Mouse (Mus musculus): ENCODE measurements around the gene Sema5a. TPM values are rescaled to one million over a fixed set of nuclear protein-coding genes. Genes with fewer than 3 reads are reported as not detected.

The Sema5a gene
- polyA plus RNA-seq, 1 experiment from 2014 or later = 4.4 TPM

DNA sequence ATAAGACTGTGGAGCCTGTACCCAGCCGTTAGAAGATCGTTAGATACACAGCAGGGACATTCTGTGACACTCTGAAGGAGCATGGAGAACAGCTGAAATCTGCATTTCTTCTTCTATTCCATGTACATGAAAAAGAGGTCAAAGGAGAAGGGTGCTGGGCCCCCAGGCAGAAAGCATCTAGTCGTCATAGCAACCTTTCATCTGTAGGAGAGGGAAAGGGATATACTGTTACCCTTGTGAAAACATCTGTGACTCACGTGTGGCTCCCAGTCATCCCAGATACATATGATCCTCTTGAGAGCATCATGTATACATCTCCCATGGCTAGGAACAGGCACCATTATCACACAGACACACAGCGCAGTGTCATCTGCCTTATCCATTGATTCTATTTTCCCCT, 16.3 kb downstream of the Sema5a start:
- no peak for DNase-seq (ENCODE audit: low spot score)
- H3K9ac ChIP-seq (ENCODE audit: low read depth, low read length) = no peak overlapping the region
- no peaks in the 10 kb centered on the region for H3K27me3 ChIP-seq (replicated peaks; ENCODE audit: control insufficient read depth, insufficient read depth, low read length)
- H3K36me3 ChIP-seq (ENCODE audit: control insufficient read depth, insufficient read depth, low read length) = no peaks in the 10 kb centered on the region
- H3K4me1 ChIP-seq (replicated peaks; ENCODE audit: control insufficient read depth, insufficient read depth, low read length) = peaks cover 4% of the 10 kb centered on the region; the same call in 1 of the 2 replicates
- no peaks in the 10 kb centered on the region for H3K9me3 ChIP-seq (ENCODE audit: control insufficient read depth, low read length)
- ATAC-seq (replicated peaks; ENCODE audit: low FRiP score) = no peak
- no peak overlapping the region for H3K27ac ChIP-seq (ENCODE audit: low read depth, low read length)
- H3K4me2 ChIP-seq = no peak overlapping the region
- no peak overlapping the region for H3K4me3 ChIP-seq (ENCODE audit: low read depth, low read length)
- WGBS = 73% methylated on average over 5 of the region's 5 CpGs

GRCm38 (mm10) chr15:32263651-32264050, 19.0 kb downstream of the Sema5a start:
- Histone ChIP-seq H3K4me2 (no peak overlapping the region), H3K9ac (ENCODE audit: low read depth, low read length) (no peak overlapping the region), H3K27me3 (replicated peaks; ENCODE audit: control insufficient read depth, insufficient read depth, low read length) (no peaks in the 10 kb centered on the region), H3K27ac (ENCODE audit: low read depth, low read length) (no peak overlapping the region), H3K9me3 (ENCODE audit: control insufficient read depth, low read length) (no peaks in the 10 kb centered on the region), H3K4me3 (ENCODE audit: low read depth, low read length) (no peak overlapping the region), H3K4me1 (replicated peaks; ENCODE audit: control insufficient read depth, insufficient read depth, low read length) (peaks cover 13% of the 10 kb centered on the region), H3K36me3 (ENCODE audit: control insufficient read depth, insufficient read depth, low read length) (no peaks in the 10 kb centered on the region)
- 59% methylated on average over 3 of the region's 3 CpGs for WGBS
- DNase-seq (ENCODE audit: low spot score) = no peak
- no peak for ATAC-seq (replicated peaks; ENCODE audit: low FRiP score)

DNA sequence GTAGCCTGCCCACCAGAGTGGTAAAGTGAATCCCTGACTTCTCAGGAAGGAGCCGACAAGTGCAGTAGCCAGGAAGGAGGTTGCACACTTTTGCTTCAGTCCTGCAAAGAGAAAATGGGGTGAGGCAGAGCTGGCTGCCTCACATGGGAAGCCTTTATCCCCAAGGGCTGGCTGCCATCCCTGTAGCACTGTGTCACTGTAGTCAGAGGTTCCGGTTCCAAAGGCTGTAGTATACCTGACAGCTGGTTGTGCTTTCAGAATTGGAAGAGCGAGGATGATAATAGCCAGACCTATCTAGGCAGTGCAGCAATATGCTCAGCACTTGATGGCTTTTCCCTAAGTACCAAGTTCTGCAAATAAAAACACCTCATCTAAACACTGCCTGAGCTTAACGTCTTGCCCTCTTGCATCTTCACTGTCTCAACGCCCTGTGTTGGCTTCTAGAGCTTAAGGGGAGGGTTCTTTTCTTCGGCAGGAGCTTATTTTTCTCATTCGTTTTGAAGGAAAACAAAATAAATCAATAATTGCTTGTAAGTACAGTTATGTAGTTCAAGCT, 20.3 kb downstream of the Sema5a start:
- Histone ChIP-seq H3K27me3 (replicated peaks; ENCODE audit: control insufficient read depth, insufficient read depth, low read length) (no peaks in the 10 kb centered on the region), H3K4me1 (replicated peaks; ENCODE audit: control insufficient read depth, insufficient read depth, low read length) (peaks cover 13% of the 10 kb centered on the region), H3K9ac (ENCODE audit: low read depth, low read length) (no peak overlapping the region), H3K36me3 (ENCODE audit: control insufficient read depth, insufficient read depth, low read length) (no peaks in the 10 kb centered on the region), H3K4me3 (ENCODE audit: low read depth, low read length) (no peak overlapping the region), H3K27ac (ENCODE audit: low read depth, low read length) (no peak overlapping the region), H3K4me2 (no peak overlapping the region), H3K9me3 (ENCODE audit: control insufficient read depth, low read length) (no peaks in the 10 kb centered on the region)
- 78% methylated on average over 7 of the region's 7 CpGs for WGBS
- ATAC-seq (replicated peaks; ENCODE audit: low FRiP score) (no peak), DNase-seq (ENCODE audit: low spot score) (no peak)

GRCm38 (mm10) chr15:32265378-32265934, 20.8 kb downstream of the Sema5a start:
- H3K27me3 ChIP-seq (replicated peaks; ENCODE audit: control insufficient read depth, insufficient read depth, low read length) = no peaks in the 10 kb centered on the region
- no peak for ATAC-seq (replicated peaks; ENCODE audit: low FRiP score)
- no peak overlapping the region for H3K9ac ChIP-seq (ENCODE audit: low read depth, low read length)
- no peak overlapping the region for H3K27ac ChIP-seq (ENCODE audit: low read depth, low read length)
- no peaks in the 10 kb centered on the region for H3K9me3 ChIP-seq (ENCODE audit: control insufficient read depth, low read length)
- no peak overlapping the region for H3K4me3 ChIP-seq (ENCODE audit: low read depth, low read length)
- H3K4me2 ChIP-seq = no peak overlapping the region
- H3K36me3 ChIP-seq (ENCODE audit: control insufficient read depth, insufficient read depth, low read length) = no peaks in the 10 kb centered on the region
- 66% methylated on average over 9 of the region's 9 CpGs for WGBS
- H3K4me1 ChIP-seq (replicated peaks; ENCODE audit: control insufficient read depth, insufficient read depth, low read length) = peaks cover 13% of the 10 kb centered on the region
- no peak for DNase-seq (ENCODE audit: low spot score)

DNA sequence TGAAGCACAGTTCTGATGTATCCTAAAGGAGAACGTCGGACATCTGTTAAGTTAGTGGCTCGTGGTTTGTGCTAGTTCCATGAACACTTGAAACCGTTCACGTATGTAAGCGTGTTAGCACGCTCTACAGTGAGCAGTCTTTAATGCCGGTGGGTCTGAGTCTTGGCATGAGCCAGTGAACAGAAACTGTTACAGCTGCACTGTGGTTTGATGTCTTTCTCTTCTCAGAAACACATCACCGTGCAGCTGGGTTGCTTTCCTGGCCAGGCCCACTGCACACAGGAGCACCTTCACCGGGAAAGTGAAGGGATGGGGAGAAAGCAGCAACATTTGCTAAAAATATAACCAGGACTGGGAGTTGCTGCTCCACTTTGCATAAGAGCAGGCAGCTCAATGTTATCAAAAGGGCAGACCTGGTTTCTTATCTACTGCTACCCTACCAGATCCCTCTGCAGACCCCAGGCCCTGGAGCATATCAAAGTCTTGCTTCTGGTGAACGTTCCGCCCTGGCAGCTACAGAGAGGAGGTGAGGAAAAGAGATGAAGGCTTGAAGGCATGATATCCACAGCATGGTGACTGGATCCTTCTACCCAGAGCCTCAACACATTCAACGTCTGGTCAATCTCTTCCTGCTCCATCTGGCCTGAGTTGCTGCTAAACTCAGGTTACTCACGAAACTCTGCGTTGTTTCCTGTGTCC, 21.7 kb downstream of the Sema5a start:
- H3K9me3 ChIP-seq (ENCODE audit: control insufficient read depth, low read length) = no peaks in the 10 kb centered on the region
- WGBS = 62% methylated on average over 15 of the region's 15 CpGs
- no peak overlapping the region for H3K9ac ChIP-seq (ENCODE audit: low read depth, low read length)
- H3K27me3 ChIP-seq (replicated peaks; ENCODE audit: control insufficient read depth, insufficient read depth, low read length) = no peaks in the 10 kb centered on the region
- H3K27ac ChIP-seq (ENCODE audit: low read depth, low read length) = no peak overlapping the region
- H3K4me2 ChIP-seq = no peak overlapping the region
- no peaks in the 10 kb centered on the region for H3K36me3 ChIP-seq (ENCODE audit: control insufficient read depth, insufficient read depth, low read length)
- DNase-seq (ENCODE audit: low spot score) (no peak), ATAC-seq (replicated peaks; ENCODE audit: low FRiP score) (peak; percentile 81)
- peaks cover 13% of the 10 kb centered on the region for H3K4me1 ChIP-seq (replicated peaks; ENCODE audit: control insufficient read depth, insufficient read depth, low read length)
- H3K4me3 ChIP-seq (ENCODE audit: low read depth, low read length) = no peak overlapping the region

GRCm38 (mm10) chr15:32270106-32270505, 25.5 kb downstream of the Sema5a start:
- Histone ChIP-seq H3K27ac (ENCODE audit: low read depth, low read length) (no peak overlapping the region), H3K4me1 (replicated peaks; ENCODE audit: control insufficient read depth, insufficient read depth, low read length) (peaks cover 13% of the 10 kb centered on the region), H3K27me3 (replicated peaks; ENCODE audit: control insufficient read depth, insufficient read depth, low read length) (no peaks in the 10 kb centered on the region), H3K4me3 (ENCODE audit: low read depth, low read length) (no peak overlapping the region), H3K9ac (ENCODE audit: low read depth, low read length) (no peak overlapping the region), H3K9me3 (ENCODE audit: control insufficient read depth, low read length) (no peaks in the 10 kb centered on the region), H3K4me2 (no peak overlapping the region), H3K36me3 (ENCODE audit: control insufficient read depth, insufficient read depth, low read length) (no peaks in the 10 kb centered on the region)
- no peak for ATAC-seq (replicated peaks; ENCODE audit: low FRiP score)
- DNase-seq (ENCODE audit: low spot score) = no peak
- WGBS = 52% methylated on average over 2 of the region's 2 CpGs

DNA sequence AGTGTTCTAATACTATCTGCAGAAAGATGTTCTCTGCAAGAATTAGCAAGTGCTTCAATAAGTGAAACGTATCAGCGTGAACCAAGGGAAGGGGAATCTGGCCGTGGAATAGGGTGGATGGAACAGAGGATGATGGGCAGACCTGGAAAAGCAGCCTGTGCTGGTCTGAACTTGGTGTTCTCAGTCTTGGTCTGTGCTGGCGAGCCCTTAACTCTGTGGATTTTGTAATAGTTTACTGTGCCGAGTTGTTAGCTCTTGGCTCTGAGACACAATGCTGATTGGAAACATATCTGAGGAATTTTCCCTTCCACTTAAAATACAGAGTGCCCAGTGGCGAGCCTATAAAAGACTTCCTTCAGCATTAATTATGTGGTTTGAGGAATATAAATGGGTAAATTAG, 29.3 kb downstream of the Sema5a start:
- no peaks in the 10 kb centered on the region for H3K4me1 ChIP-seq (replicated peaks; ENCODE audit: control insufficient read depth, insufficient read depth, low read length)
- 83% methylated on average over 6 of the region's 6 CpGs for WGBS
- no peak overlapping the region for H3K4me2 ChIP-seq
- H3K36me3 ChIP-seq (ENCODE audit: control insufficient read depth, insufficient read depth, low read length) = no peaks in the 10 kb centered on the region
- no peak overlapping the region for H3K4me3 ChIP-seq (ENCODE audit: low read depth, low read length)
- no peak overlapping the region for H3K27ac ChIP-seq (ENCODE audit: low read depth, low read length)
- no peaks in the 10 kb centered on the region for H3K27me3 ChIP-seq (replicated peaks; ENCODE audit: control insufficient read depth, insufficient read depth, low read length)
- H3K9ac ChIP-seq (ENCODE audit: low read depth, low read length) = no peak overlapping the region
- ATAC-seq (replicated peaks; ENCODE audit: low FRiP score) = no peak
- H3K9me3 ChIP-seq (ENCODE audit: control insufficient read depth, low read length) = no peaks in the 10 kb centered on the region
- DNase-seq (ENCODE audit: low spot score) = no peak

DNA sequence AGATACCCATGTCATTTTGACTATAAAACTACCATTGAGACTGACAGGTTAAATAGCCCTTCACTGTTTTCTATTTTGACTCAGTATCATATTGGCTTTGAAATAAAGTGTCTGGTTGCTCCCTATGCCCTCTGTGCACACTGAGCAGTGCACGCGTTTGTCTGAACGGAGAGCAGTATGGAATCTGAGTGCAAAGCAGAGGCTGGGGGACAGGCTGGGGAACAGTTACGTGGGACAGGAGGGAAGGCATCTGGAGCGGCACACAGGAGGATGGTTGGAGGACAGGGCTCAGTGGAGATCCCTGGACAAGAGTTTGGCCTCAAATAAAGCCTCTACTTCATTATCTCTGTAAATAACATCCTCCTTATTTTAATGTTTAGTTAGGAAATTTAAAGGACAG, 30.4 kb downstream of the Sema5a start:
- no peak for ATAC-seq (replicated peaks; ENCODE audit: low FRiP score)
- 86% methylated on average over 5 of the region's 5 CpGs for WGBS
- Histone ChIP-seq H3K27ac (ENCODE audit: low read depth, low read length) (no peak overlapping the region), H3K4me3 (ENCODE audit: low read depth, low read length) (no peak overlapping the region), H3K4me1 (replicated peaks; ENCODE audit: control insufficient read depth, insufficient read depth, low read length) (no peaks in the 10 kb centered on the region), H3K4me2 (no peak overlapping the region), H3K27me3 (replicated peaks; ENCODE audit: control insufficient read depth, insufficient read depth, low read length) (no peaks in the 10 kb centered on the region), H3K36me3 (ENCODE audit: control insufficient read depth, insufficient read depth, low read length) (no peaks in the 10 kb centered on the region), H3K9ac (ENCODE audit: low read depth, low read length) (no peak overlapping the region), H3K9me3 (ENCODE audit: control insufficient read depth, low read length) (no peaks in the 10 kb centered on the region)
- DNase-seq (ENCODE audit: low spot score) = no peak

DNA sequence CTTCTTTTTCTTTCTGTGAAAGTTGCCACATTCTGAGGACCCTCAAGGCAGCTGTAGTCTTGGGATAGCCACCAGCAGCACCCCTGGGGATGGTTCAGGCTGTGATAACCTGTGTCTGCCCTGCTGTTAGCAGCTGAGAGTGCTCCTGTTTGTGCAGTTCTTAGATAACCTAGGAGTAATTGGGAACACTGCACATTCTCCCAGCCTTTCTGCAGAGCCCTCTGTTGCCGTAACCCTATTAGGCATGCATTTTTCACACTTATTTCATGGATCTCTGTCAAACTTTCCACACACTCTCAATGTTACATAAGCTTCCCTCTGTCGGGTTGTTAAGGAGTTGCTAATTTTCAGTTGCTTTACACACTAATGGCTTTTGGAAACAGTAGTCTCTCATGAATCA, 34.0 kb downstream of the Sema5a start:
- 65% methylated on average over 2 of the region's 2 CpGs for WGBS

More for the DNA sequence above, 34.0 kb downstream of the Sema5a start:
- no peaks in the 10 kb centered on the region for H3K4me1 ChIP-seq (replicated peaks; ENCODE audit: control insufficient read depth, insufficient read depth, low read length)
- no peaks in the 10 kb centered on the region for H3K27me3 ChIP-seq (replicated peaks; ENCODE audit: control insufficient read depth, insufficient read depth, low read length)
- ATAC-seq (replicated peaks; ENCODE audit: low FRiP score) (no peak), DNase-seq (ENCODE audit: low spot score) (no peak)
- no peak overlapping the region for H3K9ac ChIP-seq (ENCODE audit: low read depth, low read length)
- H3K36me3 ChIP-seq (ENCODE audit: control insufficient read depth, insufficient read depth, low read length) = no peaks in the 10 kb centered on the region
- no peaks in the 10 kb centered on the region for H3K9me3 ChIP-seq (ENCODE audit: control insufficient read depth, low read length)
- no peak overlapping the region for H3K4me2 ChIP-seq
- H3K27ac ChIP-seq (ENCODE audit: low read depth, low read length) = no peak overlapping the region
- H3K4me3 ChIP-seq (ENCODE audit: low read depth, low read length) = no peak overlapping the region
